Mouse (Mus musculus) urinary bladder, postnatal 36 days (tissue): ENCODE measurements around the gene Nepro.

Experiments
- DNase-seq, 2 experiments: peaks; one replicate each; pipeline ENCODE4 v3.0.0; 2022; ENCODE audit warnings: low spot score in 2 of 2, mixed read lengths in 1 of 2

Gene Nepro

GRCm38 (mm10) chr16:44702272-44702671 lies 21.8 kb upstream of the Nepro start:
- DNase-seq: no peak

- DNase-seq: no peak
These were observed 20.6 kb upstream of the Nepro start for GRCm38 (mm10) chr16:44703458-44703857.

- DNase-seq: peak in 1 of 2 experiments; percentile 23
These were observed 7.6 kb upstream of the Nepro start for GRCm38 (mm10) chr16:44716305-44717140.

- DNase-seq: no peak
These were observed 6.9 kb upstream of the Nepro start for GRCm38 (mm10) chr16:44717141-44717634.

- DNase-seq: no peak
These were observed 6.3 kb upstream of the Nepro start for GRCm38 (mm10) chr16:44717838-44718237.

- DNase-seq: no peak
These were observed 4.8 kb upstream of the Nepro start for GRCm38 (mm10) chr16:44719349-44719748.

- no peak for DNase-seq
These were observed 3.6 kb upstream of the Nepro start for GRCm38 (mm10) chr16:44720518-44720917.

- no peak for DNase-seq
These were observed 1.4 kb upstream of the Nepro start for GRCm38 (mm10) chr16:44722666-44723065.

GRCm38 (mm10) chr16:44724847-44725246 lies 746 bp downstream of the Nepro start:
- peak in 1 of 2 experiments; percentile 14 for DNase-seq

GRCm38 (mm10) chr16:44725286-44726223 lies 1.5 kb downstream of the Nepro start:
- DNase-seq: peak; percentile 52 to 69

- DNase-seq: no peak
These were observed 3.4 kb downstream of the Nepro start for GRCm38 (mm10) chr16:44727525-44727924.

- no peak for DNase-seq
These were observed 10.0 kb downstream of the Nepro start for GRCm38 (mm10) chr16:44734059-44734458.

- no peak for DNase-seq
These were observed 11.6 kb downstream of the Nepro start for GRCm38 (mm10) chr16:44735676-44736075.

- no peak for DNase-seq
These were observed 12.0 kb downstream of the Nepro start for GRCm38 (mm10) chr16:44736118-44736517.

- no peak for DNase-seq
These were observed 18.7 kb downstream of the Nepro start for GRCm38 (mm10) chr16:44742753-44743152.

GRCm38 (mm10) chr16:44745471-44745865 lies 21.4 kb downstream of the Nepro start:
- no peak for DNase-seq

- peak; percentile 83 to 84 for DNase-seq
These were observed 21.9 kb downstream of the Nepro start, which contains the start of gene Gtpbp8 for GRCm38 (mm10) chr16:44745866-44746562. TSS of gene Gtpbp8 (minus strand) at chr16:44746363.

- no peak for DNase-seq
These were observed 23.9 kb downstream of the Nepro start for GRCm38 (mm10) chr16:44748007-44748406.

GRCm38 (mm10) chr16:44757700-44758099 lies 33.6 kb downstream of the Nepro start:
- DNase-seq: no peak

GRCm38 (mm10) chr16:44761811-44762210 lies 37.7 kb downstream of the Nepro start:
- no peak for DNase-seq

- DNase-seq: no peak
These were observed 41.6 kb downstream of the Nepro start, which contains the start of gene Cd200r1 for GRCm38 (mm10) chr16:44765555-44766319. TSS of gene Cd200r1 (plus strand) at chr16:44765736.
